Mouse (Mus musculus) bone marrow, adult 2 months (tissue): ENCODE results near the gene Fpgs. TPM values are rescaled to one million over a fixed set of nuclear protein-coding genes. Genes with fewer than 3 reads are reported as not detected.

Experiments used
- H3K27ac ChIP-seq: fragments of 200-500 bp; 2 replicates; pipeline ENCODE4 v1.5.1; 2012; ENCODE audit warnings: low read depth, mild to moderate bottlenecking, control low read depth, inconsistent platforms, low read length; ENCODE audit not compliant: control insufficient read depth, poor library complexity, insufficient read depth
- H3K4me1 ChIP-seq: fragments of 200-500 bp; 2 replicates; pipeline ENCODE4 v1.6.1; 2011; ENCODE audit warnings: low read length; ENCODE audit not compliant: control insufficient read depth, insufficient read depth
- H3K4me3 ChIP-seq: fragments of 200-500 bp; replicated peaks from 2 replicates; pipeline ENCODE3; 2011; ENCODE audit warnings: mild to moderate bottlenecking, low read depth, low read length, control low read depth; ENCODE audit not compliant: control insufficient read depth
- CTCF ChIP-seq: fragments of 200-500 bp; IDR thresholded peaks from 2 replicates; pipeline ENCODE4 v1.5.1; 2011; ENCODE audit warnings: low read length, control low read depth; ENCODE audit not compliant: control insufficient read depth, insufficient read depth
- POLR2A ChIP-seq: fragments of 200-500 bp; IDR thresholded peaks from 2 replicates; pipeline ENCODE4 v1.6.1; 2011; ENCODE audit warnings: low read depth, mild to moderate bottlenecking, control low read depth, low read length, borderline replicate concordance; ENCODE audit not compliant: control insufficient read depth
- WGBS: fragments of 180-500 bp; shearing (Covaris S2); methylation state at CpG from one replicate; pipeline ENCODE4 v1.1.7; 2018; 5-methylcytosine and 5-hydroxymethylcytosine counted together
- polyA plus RNA-seq: library from polyadenylated mRNA; stranded (reverse); fragments of >200 nt; gene quantifications from 2 replicates; pipeline ENCODE4 v1.2.4, GENCODE M21; 2011; ENCODE audit warnings: low replicate concordance; ENCODE audit not compliant: missing spikeins, insufficient read depth, insufficient read length

The Fpgs gene
- polyA plus RNA-seq, 1 experiment, result 24.4 TPM

DNA sequence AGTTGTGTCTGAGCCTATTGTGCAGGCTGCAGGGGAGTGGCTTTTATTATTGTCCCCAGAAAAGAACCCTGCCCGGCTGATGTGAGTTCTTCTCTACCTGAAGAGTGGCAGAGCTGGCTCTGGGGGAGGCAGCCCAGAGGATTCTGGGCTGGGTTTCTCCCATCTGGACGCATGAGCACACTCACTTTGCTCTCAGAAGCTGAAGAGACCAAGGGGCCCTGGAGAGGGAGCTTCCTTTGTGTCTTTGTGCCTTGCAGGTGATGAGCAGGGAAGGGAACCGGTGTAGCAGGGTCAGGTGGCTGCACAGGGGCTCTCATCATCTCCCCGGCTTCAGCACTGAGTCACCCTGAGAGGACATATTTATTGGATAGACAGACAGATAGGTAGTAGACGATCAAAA, 41.7 kb downstream of the Fpgs start:
- no peak overlapping the region for H3K27ac ChIP-seq
- 80% methylated on average over 5 of the region's 5 CpGs for WGBS
- TF ChIP-seq CTCF (no peak), POLR2A (no peak)
- no peaks in the 10 kb centered on the region; the same call in 1 of the 2 replicates for H3K4me1 ChIP-seq
- H3K4me3 ChIP-seq, result no peak overlapping the region

DNA sequence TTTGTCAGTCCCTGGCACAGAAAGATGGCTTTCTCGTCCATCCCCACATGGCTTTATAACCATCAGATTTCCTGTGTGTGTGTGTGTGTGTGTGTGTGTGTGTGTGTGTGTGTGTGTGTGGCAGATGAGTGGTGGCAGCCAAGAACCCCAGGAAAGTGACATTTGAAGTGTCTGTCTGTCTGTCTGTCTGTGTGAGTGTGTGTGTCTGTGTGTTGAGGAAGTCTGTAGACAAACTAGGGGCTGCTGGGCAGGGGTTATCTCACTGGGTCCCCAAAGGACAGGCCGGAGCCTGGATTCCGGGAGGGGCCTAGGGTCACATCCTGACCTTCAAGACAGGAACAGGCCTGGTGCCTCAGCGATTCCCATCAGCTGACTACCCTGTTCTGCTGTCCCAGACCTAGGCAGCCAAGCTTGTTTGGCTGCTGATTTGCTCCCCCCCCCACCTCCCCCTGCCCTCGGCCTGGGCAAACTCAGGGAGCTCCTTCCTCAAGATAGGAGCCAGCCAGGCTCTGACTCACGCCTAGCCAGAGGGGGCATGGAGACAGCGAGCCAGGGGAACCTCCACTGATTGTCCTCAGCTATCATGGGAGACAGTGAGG, 42.3 kb downstream of the Fpgs start:
- TF ChIP-seq CTCF (no peak), POLR2A (no peak)
- Histone ChIP-seq H3K4me1 (no peaks in the 10 kb centered on the region; the same call in 1 of the 2 replicates), H3K4me3 (no peak overlapping the region), H3K27ac (no peak overlapping the region)
- WGBS, result 60% methylated on average over 7 of the region's 7 CpGs

DNA sequence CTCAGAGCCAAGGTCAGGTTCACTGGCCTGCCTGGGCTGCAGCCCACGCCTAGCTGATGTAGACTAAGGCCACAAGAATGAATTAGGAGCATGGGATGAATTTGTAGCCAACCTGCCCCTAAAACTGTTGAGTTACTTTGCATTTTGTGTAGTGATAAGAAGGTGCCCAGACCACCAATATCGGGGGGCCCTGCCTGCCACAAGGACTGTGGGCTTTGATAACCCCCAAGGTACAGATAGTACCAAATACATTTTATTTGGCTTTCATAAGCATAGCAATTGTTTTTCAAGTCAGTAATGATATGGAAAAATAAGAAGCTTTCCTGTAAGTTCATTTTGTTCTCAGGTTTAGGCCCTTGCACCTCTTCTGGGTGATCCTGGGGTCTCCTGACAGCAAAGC, 45.1 kb downstream of the Fpgs start:
- WGBS, result 58% methylated on average over 2 of the region's 2 CpGs
- peaks cover 1% of the 10 kb centered on the region; the same call in 1 of the 2 replicates for H3K4me1 ChIP-seq
- no peak overlapping the region for H3K4me3 ChIP-seq
- TF ChIP-seq CTCF, result no peak
- no peak for TF ChIP-seq POLR2A
- 0 out of 2 replicates have a peak overlapping the region, but pooled peaks have one; percentile 12 for H3K27ac ChIP-seq

DNA sequence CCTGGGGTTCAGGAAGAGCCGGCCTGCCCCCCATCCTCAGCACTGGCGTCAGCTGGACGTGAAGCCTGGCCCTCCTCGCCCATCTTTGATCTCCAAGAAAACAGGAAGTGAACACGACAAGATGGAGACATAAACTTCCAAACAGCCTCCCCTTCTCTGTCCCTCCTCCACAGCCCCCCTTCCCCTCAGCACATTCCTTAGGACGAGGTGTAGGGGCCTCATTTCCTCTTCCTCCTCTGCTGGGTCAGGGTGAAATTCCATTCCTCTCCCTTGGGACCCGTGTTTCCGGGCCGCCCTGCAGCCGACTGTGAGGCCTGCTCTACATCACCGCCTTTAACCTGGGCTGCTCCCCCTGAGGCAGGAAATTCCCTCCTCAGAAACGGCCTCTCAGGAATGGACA, 48.1 kb downstream of the Fpgs start:
- WGBS, result 60% methylated on average over 12 of the region's 12 CpGs
- TF ChIP-seq POLR2A, result no peak
- no peak for TF ChIP-seq CTCF
- no peak overlapping the region for H3K4me3 ChIP-seq
- H3K4me1 ChIP-seq, result peaks cover 1% of the 10 kb centered on the region; the same call in 1 of the 2 replicates
- peak overlapping the region; percentile 49 for H3K27ac ChIP-seq

DNA sequence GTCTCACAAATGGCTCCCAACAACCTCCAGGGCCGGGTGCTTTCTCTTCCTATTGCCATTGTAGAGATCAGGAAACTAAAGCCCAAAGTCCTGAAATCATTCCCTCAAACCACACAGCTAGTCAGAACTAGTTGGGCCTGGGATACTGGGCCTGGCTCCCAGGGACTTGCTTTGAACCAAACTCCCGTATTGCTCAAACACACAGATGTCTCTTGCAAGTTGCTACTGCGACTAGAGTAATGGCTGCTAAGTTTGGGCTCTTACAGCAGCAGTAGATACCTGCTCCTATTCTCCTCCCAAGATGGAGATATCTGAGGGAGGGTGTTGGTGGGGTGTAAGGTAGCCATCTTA, 48.6 kb downstream of the Fpgs start:
- no peak for TF ChIP-seq CTCF
- no peak for TF ChIP-seq POLR2A
- 57% methylated on average over 3 of the region's 3 CpGs for WGBS
- Histone ChIP-seq H3K4me3 (no peak overlapping the region), H3K4me1 (peaks cover 1% of the 10 kb centered on the region; the same call in 1 of the 2 replicates), H3K27ac (peak overlapping the region; percentile 49)

DNA sequence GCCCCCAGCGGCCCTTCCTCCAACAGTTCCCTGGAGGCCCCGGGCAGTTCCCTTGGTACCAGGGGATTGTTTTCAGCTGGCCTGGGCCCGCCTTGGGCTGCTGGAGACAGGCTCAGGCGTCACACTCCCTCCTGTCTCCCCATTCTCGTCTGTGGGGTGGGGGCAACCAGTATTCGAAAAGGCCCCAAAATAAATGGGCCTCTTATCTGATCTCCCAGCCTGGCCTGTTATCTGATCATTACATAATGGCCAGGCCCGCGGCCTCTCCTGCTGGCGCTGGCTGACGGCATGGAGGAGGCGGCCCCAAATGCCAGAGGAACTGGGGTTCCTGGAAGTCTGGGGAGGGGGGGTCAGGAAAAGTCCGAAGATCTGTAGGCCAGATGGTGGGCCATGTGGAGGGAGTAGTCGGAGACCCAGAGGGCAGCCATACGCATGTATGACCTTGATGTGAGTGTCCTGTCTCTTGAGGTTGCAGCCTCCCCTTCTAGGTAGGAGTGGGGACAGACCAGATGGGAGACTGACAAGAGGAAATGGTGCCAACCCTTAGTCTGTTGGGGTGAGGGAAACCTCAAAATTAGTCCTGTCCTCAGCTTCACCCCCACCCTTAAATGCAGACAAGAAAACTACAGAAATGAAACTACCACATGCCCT, 49.1 kb downstream of the Fpgs start:
- TF ChIP-seq CTCF (no peak), POLR2A (no peak)
- H3K27ac ChIP-seq, result peak overlapping the region; percentile 11
- peaks cover 1% of the 10 kb centered on the region; the same call in 1 of the 2 replicates for H3K4me1 ChIP-seq
- 23% methylated on average over 14 of the region's 14 CpGs for WGBS
- H3K4me3 ChIP-seq, result no peak overlapping the region

DNA sequence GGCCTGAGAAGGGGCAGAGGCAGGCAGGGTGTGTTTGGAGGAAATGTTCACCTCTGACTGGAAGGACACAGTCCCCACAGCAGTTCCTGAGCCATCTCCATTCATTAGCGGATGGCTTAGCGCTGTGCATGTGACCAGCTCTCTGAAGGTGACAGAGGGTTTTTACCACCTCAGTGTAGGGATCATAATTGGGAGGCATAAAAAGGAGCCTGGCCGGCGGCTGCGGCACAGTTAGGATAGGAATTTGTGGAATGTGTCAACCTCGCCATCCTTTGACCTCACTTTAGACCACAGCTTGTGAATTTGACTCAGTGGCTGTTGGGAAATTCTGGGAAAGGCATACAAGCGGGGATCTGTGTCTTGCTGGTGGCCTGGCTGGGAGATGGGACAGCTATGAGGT, 50.2 kb downstream of the Fpgs start:
- peaks cover 1% of the 10 kb centered on the region; the same call in 1 of the 2 replicates for H3K4me1 ChIP-seq
- 85% methylated on average over 7 of the region's 7 CpGs for WGBS
- TF ChIP-seq CTCF, result no peak
- no peak for TF ChIP-seq POLR2A
- no peak overlapping the region for H3K4me3 ChIP-seq
- no peak overlapping the region for H3K27ac ChIP-seq

DNA sequence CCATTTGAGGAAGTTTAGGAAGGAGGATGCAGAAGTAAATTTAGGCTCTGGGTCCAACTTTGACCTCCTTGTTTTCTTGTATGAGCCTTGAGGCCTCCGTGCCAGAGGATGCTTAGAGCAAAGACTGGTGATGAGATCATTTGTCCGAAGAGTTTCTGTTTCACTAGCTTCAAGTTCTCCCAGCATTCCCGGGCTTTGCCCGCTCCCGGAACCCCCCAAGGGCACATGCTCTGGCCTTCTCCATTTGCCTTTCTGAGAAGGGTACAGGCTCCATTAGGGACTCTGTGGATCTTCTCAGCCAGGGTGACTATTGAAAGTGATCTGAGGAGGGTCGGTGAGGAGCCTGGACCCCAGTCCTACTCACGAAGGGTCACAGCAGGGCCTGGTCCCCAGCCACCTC, 56.6 kb downstream of the Fpgs start:
- 13% methylated on average over 7 of the region's 7 CpGs for WGBS
- TF ChIP-seq CTCF, result no peak
- TF ChIP-seq POLR2A, result no peak
- Histone ChIP-seq H3K27ac (peak overlapping the region; percentile 27; the same call in 1 of the 2 replicates), H3K4me3 (peak overlapping the region; percentile 47), H3K4me1 (peaks cover 1% of the 10 kb centered on the region; the same call in 1 of the 2 replicates)
